Mouse (Mus musculus) stomach, postnatal 0 days (tissue): Measurements from ENCODE around the gene Selenon.

Source experiments
- CTCF ChIP-seq: IDR thresholded peaks from 2 replicates; pipeline ENCODE4 v1.5.1; 2016; ENCODE audit warnings: antibody characterized with exemption, low read depth, mild to moderate bottlenecking, moderate library complexity
- EP300 ChIP-seq: optimal IDR thresholded peaks from 2 replicates; pipeline ENCODE3; 2016; ENCODE audit warnings: antibody characterized with exemption

DNA sequence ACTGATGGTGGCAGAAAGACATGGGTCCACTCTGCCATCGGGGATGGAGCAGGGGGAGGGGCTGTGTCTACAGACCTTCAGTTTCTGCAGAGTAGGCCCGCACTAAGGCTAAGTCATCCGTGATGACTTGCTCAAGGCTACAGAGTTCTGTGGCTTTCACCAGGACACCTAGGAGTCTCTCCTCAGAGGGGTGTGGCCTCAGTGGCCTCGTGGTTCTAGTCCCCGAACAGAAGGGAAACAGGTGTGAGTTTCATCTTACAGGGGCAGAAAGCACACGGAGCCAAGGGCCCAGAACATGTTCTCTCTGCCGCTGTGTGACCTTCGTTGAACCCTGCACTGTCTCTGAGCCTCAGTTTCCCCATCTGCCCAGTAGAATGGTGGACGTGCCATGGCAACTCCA is 36.3 kb upstream of the Selenon start:
- TF ChIP-seq CTCF (no peak), EP300 (no peak)
